Mouse (Mus musculus) T-helper 1 cell (primary cell): Measurements from ENCODE around the gene Vat1l.

ENCODE experiments used
- in situ Hi-C: fragments of 300-600 bp; cut with MboI, MseI; formaldehyde crosslinking; loops from one replicate; pipeline ENCODE4 v1.15.1; 2025; ENCODE audit warnings: high pct_unique_total_duplicates

The Vat1l gene

DNA sequence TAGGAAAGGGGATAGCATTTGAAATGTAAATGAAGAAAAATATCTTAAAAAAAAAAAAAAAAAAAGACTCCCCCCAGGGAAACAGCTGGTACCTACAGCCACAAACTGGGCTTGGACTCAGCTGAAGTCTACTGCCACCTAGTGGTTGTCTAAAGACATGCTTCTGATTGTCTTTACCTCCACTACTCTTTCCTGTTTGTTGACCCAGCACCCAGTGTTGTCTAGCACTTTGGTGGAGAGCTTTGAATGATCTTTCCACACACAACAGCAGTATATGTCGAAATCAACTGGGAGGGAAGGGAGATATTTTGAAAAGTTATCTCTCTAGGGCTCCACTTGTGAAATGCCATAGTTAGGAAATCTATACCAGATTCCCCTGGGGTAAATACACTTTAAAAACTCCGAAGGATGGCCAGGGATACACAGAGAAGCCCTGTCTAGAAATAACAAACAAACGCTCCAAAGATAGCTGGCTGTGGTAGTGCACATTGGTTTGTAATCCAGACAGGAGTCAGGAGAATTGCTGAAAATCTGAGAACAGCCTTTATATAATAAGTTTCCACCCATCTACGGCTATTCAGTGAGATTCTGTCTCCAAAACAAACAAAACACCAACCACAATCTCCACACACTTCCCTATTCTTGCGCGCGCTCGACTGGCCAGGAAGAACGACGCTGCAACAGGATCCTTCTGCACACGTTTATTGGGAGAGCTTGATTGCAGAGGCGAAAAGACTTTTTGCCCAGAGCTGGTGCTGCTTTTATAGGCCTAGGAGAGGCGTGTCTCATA is 185.2 kb downstream of the Vat1l start:
- in situ Hi-C loops: no loop called here

DNA sequence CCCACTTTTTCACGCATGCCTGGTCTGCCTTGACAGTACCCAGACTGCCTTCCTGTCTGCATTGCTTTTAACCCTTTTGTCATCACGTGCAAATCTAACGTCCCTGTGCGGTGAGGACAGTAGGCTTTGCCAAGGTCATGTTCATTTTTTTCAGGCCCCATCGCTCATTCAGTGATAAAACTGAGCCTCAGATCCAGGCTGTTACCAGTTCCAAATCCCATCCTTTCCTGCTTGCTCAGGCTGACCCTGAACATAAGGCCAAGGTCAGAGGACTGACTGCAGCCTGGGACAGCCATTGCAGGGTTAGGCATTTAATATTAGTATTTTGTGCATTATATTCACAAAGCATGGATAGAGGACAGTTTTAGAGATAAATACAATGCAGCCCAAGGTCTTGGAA is 192.9 kb downstream of the Vat1l start:
- in situ Hi-C loops: no loop called here

DNA sequence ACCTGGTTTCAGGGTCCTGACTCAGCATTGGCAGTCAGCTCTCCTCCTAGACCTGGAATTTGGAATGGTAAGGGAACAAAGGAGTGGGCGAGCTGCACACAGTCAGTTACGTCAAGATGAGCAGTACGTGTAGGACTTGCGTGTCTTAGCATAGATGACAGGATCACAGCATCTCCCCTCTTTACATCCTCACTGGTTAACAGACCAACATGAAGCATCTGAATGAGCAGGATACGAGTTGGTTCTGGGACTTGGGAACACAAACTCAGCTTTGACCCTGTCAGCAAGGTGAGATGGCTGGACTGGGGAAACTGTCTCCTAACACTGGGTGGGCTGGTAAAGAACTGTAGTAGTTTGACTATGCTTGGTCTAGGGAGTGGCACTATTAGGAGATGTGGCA is 193.9 kb downstream of the Vat1l start:
- in situ Hi-C loops: no loop called here

DNA sequence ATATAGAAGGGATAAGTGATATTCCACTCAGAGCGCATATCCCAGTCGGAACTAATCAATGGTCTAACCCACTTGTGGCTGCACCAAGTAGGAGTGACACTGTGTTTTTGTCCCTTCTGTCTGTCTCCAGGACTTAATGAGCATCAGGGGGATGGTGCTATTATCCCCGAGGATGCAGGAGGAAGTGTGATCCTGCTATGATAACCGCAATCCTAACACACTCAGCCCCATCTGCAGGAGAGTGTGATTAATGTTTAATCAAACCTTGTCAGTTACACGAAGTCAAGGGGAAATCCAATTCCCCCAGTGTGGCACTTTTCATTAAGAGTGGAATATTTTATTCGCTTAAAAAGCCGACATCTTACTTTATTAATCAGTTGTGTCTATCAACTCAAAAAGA is 196.3 kb downstream of the Vat1l start:
- in situ Hi-C loops: no loop called here

DNA sequence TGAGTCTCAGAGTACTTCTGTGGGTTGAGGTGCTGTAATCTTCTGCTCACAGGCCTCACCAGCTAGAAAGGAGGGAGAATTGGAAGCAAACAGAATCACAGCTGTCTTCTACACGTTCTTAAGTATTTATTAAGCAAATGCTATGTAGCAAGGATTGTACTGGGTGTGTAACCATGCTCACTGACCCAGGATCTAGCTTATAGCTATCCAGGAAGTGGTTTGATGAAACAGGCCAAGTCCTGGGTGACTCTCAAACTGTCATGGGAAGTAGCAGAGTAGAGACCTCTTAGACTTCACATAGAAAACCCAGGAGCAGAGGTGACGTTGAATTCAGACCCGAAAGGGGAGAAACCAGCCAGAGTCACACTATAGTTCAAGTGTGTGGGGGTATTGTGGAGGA is 206.0 kb downstream of the Vat1l start:
- in situ Hi-C loops: no loop called here

DNA sequence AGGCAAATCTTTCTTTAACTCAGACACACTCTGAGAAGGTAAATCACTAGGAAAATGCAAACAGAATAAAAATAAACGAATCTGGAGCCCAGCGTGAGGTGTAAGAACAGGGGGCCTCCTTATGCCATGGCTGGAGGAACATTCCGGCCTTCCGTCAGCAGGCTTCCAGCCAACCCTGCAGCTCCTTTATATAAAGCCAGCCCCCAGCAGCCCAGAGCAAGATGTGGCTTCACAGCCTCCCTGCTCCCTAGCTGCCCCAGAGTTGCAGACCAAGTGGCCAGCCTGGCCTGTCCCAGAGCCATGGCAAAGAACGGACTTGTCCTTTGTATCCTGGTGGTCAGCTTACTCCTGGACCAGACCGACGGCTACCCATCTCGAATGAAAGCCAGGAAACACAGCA is 212.4 kb downstream of the Vat1l start, which contains the start of gene Clec3a:
Gene Clec3a (plus strand): TSS at position 301 of the 400 bp plus-strand sequence.
- in situ Hi-C loops: no loop called here

DNA sequence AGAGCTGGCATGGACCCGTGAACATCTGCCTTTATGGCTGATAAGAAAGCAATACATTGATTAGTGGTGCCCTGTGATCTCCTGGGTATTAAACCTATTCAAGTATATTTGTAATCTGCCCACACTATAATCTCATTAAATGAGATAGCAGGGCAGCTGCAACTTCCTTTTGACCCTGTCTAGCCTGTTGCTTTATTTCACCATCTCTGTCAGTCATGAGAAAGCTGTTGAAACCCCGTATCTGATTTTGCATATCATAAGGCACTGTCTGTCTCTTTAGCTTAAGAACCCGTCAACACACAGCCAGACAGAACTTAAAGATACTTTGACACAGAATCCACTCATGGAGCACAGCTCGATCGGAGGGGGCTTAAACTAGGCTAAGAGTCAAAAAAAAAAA is 213.1 kb downstream of the Vat1l start:
- in situ Hi-C loops: no loop called here

DNA sequence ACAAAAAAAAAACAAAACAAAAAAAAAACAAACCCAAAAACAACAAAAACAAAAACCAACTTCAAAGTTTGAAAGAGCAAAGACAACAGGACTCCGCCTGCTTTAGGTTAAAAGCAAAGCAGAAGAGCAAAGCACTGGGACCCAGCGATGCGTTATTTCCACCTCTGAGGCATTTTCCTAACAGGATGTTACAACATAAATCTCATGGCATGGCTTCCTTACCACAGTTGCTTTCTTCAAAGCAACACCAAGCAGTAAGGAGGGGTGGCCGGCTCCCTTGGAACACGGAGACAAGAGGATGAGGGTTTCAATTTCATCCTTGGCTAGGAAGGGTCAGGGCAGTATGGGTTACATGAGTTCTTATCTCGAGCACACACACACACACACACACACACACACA is 213.5 kb downstream of the Vat1l start:
- in situ Hi-C loops: no loop called here

DNA sequence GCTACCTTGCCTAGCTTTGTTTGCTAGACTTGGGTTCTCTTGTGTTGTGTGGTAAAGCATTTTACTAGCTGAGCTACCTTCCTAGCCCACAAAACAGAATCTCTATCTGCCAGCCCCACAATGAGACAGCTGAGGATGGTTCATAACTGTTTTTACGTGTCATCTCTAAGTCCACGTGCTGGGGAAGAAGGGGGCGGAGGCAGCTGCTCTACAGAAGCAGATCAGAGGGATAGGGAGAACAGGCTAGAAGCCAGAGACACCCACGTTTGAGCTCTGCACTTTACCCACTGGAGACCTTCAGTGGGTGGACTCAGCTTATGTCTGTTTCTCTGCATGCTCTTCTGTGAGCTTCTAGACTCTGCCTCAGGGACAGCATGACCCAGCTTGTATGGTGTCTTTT is 216.1 kb downstream of the Vat1l start:
- in situ Hi-C loops: loop anchor here (10.0 kb wide), 1 partner anchor 57 kb away; no protein-coding TSS in a partner anchor
